24 mouse cellular contexts compared by ENCODE assay signal in the genomic region with DNA sequence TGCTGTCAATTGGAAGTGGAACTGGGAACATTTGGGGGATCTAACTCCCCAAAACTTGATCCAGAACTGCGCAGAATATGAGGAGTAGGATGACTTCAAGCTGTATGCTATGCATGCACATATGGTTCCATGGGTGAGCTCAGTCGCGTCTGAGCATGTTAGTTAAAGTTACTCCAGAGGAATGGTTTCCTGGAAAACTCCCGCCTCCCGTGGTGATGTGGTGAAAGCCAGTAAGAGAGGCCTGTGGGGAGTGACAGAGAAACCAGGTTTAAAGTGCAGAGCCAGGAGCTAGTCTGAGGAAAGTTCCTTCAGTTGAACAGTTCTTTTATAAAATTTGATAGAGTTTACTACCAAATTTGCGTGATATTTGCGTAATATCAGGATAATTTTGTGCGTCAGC.
DNase-seq lines count a peak whose midpoint lies in the region; ATAC-seq and TF ChIP-seq lines count a peak whose summit lies in the region.
"Had no signal": no experiment of that assay in that cellular context is flagged by ENCODE, and none has a peak within 500 bp of the region (broad histone marks: within the 10 kb centered on the region; RNA-seq: fewer than 3 reads in every experiment).

No protein-coding gene starts in this region.

- no peaks in the 10 kb centered on the region for H3K27me3 ChIP-seq in kidney, adult 2 months (replicated peaks; ENCODE audit: control insufficient read depth, insufficient read depth, low read length)
- H3K27me3 ChIP-seq in embryonic facial prominence, embryonic 14.5 days (replicated peaks; ENCODE audit: control insufficient read depth, insufficient read depth, low read length) = no peaks in the 10 kb centered on the region
- H3K27me3 ChIP-seq in limb, embryonic 12.5 days = no peaks in the 10 kb centered on the region
- no peaks in the 10 kb centered on the region for H3K27me3 ChIP-seq in midbrain, embryonic 13.5 days
- no peaks in the 10 kb centered on the region for H3K27me3 ChIP-seq in midbrain, embryonic 11.5 days (ENCODE audit: control insufficient read depth, insufficient read depth, low read length)
- no peaks in the 10 kb centered on the region; the same call in 1 of the 2 replicates for H3K27me3 ChIP-seq in midbrain, embryonic 15.5 days (replicated peaks)
- H3K27me3 ChIP-seq: CH12.LX; forebrain, embryonic 12.5 days; heart, embryonic 15.5 days; hindbrain, embryonic 13.5 days; Patski had no signal

- H3K9me3 ChIP-seq in embryonic facial prominence, embryonic 14.5 days (ENCODE audit: control insufficient read depth, low read length) = no peaks in the 10 kb centered on the region
- no peaks in the 10 kb centered on the region for H3K9me3 ChIP-seq in limb, embryonic 12.5 days
- H3K9me3 ChIP-seq in midbrain, embryonic 13.5 days = no peaks in the 10 kb centered on the region
- H3K9me3 ChIP-seq in midbrain, embryonic 11.5 days (ENCODE audit: control insufficient read depth, low read length) = no peaks in the 10 kb centered on the region
- H3K9me3 ChIP-seq in midbrain, embryonic 15.5 days = no peaks in the 10 kb centered on the region
- H3K9me3 ChIP-seq: forebrain, embryonic 12.5 days; heart, embryonic 10.5 days; heart, embryonic 15.5 days; hindbrain, embryonic 13.5 days had no signal

- no peak for TF ChIP-seq POLR2A in kidney, adult 2 months (IDR thresholded peaks at IDR 0.05; ENCODE audit: low read depth, low read length)

- peak; percentile 62 for DNase-seq in kidney, adult 2 months
- no peak for DNase-seq in kidney, adult 18-20 months
- peak; percentile 59 for DNase-seq in embryonic facial prominence, embryonic 14.5 days (ENCODE audit: low spot score)
- no peak for DNase-seq in midbrain, embryonic 11.5 days (ENCODE audit: low spot score, missing footprints)
- DNase-seq: adrenal gland, adult 2 months; adrenal gland, postnatal 25 days; cerebellum, adult 18-20 months; cerebellum, adult 9-11 months; cerebellum, postnatal 36 days; forebrain, postnatal 0 days; gastrocnemius, postnatal 36 days; heart, adult 18-20 months; heart, postnatal 14 days had no signal

- WGBS in kidney, adult 2 months = 72% methylated on average over 8 of the region's 8 CpGs
- 48% methylated on average over 8 of the region's 8 CpGs for whole genome bisulfite sequencing in embryonic facial prominence, embryonic 14.5 days
- 43% methylated on average over 8 of the region's 8 CpGs for WGBS in limb, embryonic 12.5 days
- WGBS in midbrain, embryonic 13.5 days = 84% methylated on average over 8 of the region's 8 CpGs
- WGBS in midbrain, embryonic 11.5 days = 76% methylated on average over 8 of the region's 8 CpGs
- 81% methylated on average over 8 of the region's 8 CpGs for WGBS in midbrain, embryonic 15.5 days

- no peak overlapping the region for H3K9ac ChIP-seq in embryonic facial prominence, embryonic 14.5 days (ENCODE audit: low read depth, low read length)
- no peak overlapping the region for H3K9ac ChIP-seq in limb, embryonic 12.5 days (replicated peaks)
- no peak overlapping the region for H3K9ac ChIP-seq in midbrain, embryonic 13.5 days (replicated peaks)
- H3K9ac ChIP-seq in midbrain, embryonic 11.5 days (ENCODE audit: low read length) = no peak overlapping the region
- no peak overlapping the region for H3K9ac ChIP-seq in midbrain, embryonic 15.5 days
- H3K9ac ChIP-seq: forebrain, embryonic 12.5 days; forebrain, postnatal 0 days; heart, embryonic 15.5 days; hindbrain, embryonic 13.5 days had no signal

- no peak overlapping the region for H3K4me2 ChIP-seq in embryonic facial prominence, embryonic 14.5 days (ENCODE audit: low read depth, low read length)
- no peak overlapping the region for H3K4me2 ChIP-seq in limb, embryonic 12.5 days
- no peak overlapping the region for H3K4me2 ChIP-seq in midbrain, embryonic 13.5 days (replicated peaks)
- no peak overlapping the region for H3K4me2 ChIP-seq in midbrain, embryonic 11.5 days
- H3K4me2 ChIP-seq in midbrain, embryonic 15.5 days = no peak overlapping the region
- H3K4me2 ChIP-seq: forebrain, embryonic 12.5 days; heart, embryonic 15.5 days; hindbrain, embryonic 13.5 days had no signal

- H3K4me3 ChIP-seq in kidney, adult 2 months (ENCODE audit: insufficient read depth, low read depth, low read length) = no peak overlapping the region
- H3K4me3 ChIP-seq in embryonic facial prominence, embryonic 14.5 days (ENCODE audit: low read depth, low read length) = no peak overlapping the region
- H3K4me3 ChIP-seq in limb, embryonic 12.5 days (replicated peaks) = no peak overlapping the region
- no peak overlapping the region for H3K4me3 ChIP-seq in midbrain, embryonic 13.5 days (replicated peaks)
- no peak overlapping the region for H3K4me3 ChIP-seq in midbrain, embryonic 11.5 days (ENCODE audit: low read depth, low read length)
- H3K4me3 ChIP-seq in midbrain, embryonic 15.5 days = no peak overlapping the region
- H3K4me3 ChIP-seq: forebrain, embryonic 12.5 days; heart, embryonic 10.5 days; heart, embryonic 15.5 days; hindbrain, embryonic 13.5 days had no signal

- no peak for ATAC-seq in embryonic facial prominence, embryonic 14.5 days (ENCODE audit: low read depth)
- no peak for ATAC-seq in limb, embryonic 12.5 days (ENCODE audit: insufficient number of reproducible peaks, insufficient read depth, low FRiP score, low TSS enrichment, low read depth)
- ATAC-seq in midbrain, embryonic 13.5 days = no peak
- no peak for ATAC-seq in midbrain, embryonic 11.5 days (ENCODE audit: low FRiP score)
- ATAC-seq in midbrain, embryonic 15.5 days (replicated peaks) = no peak
- ATAC-seq: activated CD4-positive, CD25-positive, alpha-beta regulatory T cell, adult 4 months; forebrain, postnatal 0 days; hindbrain, postnatal 0 days; Patski had no signal

- no peak for TF ChIP-seq CTCF in kidney, adult 2 months (conservative IDR thresholded peaks at IDR 0.05; ENCODE audit: insufficient read depth, insufficient read length, low read depth, low read length)

- H3K4me1 ChIP-seq in kidney, adult 2 months (ENCODE audit: control insufficient read depth, insufficient read depth, low read length) = peaks cover 11% of the 10 kb centered on the region; the same call in 1 of the 2 replicates
- peaks cover 40% of the 10 kb centered on the region for H3K4me1 ChIP-seq in embryonic facial prominence, embryonic 14.5 days (ENCODE audit: control insufficient read depth, insufficient read depth, low read length)
- H3K4me1 ChIP-seq in limb, embryonic 12.5 days (replicated peaks) = peaks cover 66% of the 10 kb centered on the region
- no peaks in the 10 kb centered on the region; the same call in 1 of the 2 replicates for H3K4me1 ChIP-seq in midbrain, embryonic 13.5 days (replicated peaks)
- no peaks in the 10 kb centered on the region for H3K4me1 ChIP-seq in midbrain, embryonic 11.5 days (ENCODE audit: control insufficient read depth, insufficient read depth, low read length)
- no peaks in the 10 kb centered on the region for H3K4me1 ChIP-seq in midbrain, embryonic 15.5 days

- no peak overlapping the region for H3K27ac ChIP-seq in kidney, adult 2 months (ENCODE audit: insufficient read depth, low read depth, low read length)
- 0 out of 2 replicates have a peak overlapping the region, but pooled peaks have one; percentile 30 for H3K27ac ChIP-seq in embryonic facial prominence, embryonic 14.5 days (replicated peaks; ENCODE audit: low read depth, low read length)
- H3K27ac ChIP-seq in limb, embryonic 12.5 days = peak overlapping the region; percentile 78
- H3K27ac ChIP-seq in midbrain, embryonic 13.5 days = no peak overlapping the region
- H3K27ac ChIP-seq in midbrain, embryonic 11.5 days (ENCODE audit: low read depth, low read length) = no peak overlapping the region
- no peak overlapping the region for H3K27ac ChIP-seq in midbrain, embryonic 15.5 days
- H3K27ac ChIP-seq: forebrain, embryonic 12.5 days; heart, embryonic 15.5 days; hindbrain, embryonic 13.5 days; hindbrain, postnatal 0 days had no signal

- no peaks in the 10 kb centered on the region for H3K36me3 ChIP-seq in kidney, adult 2 months (ENCODE audit: control insufficient read depth, insufficient read depth, low read length)
- no peaks in the 10 kb centered on the region for H3K36me3 ChIP-seq in embryonic facial prominence, embryonic 14.5 days (ENCODE audit: control insufficient read depth, insufficient read depth, low read length)
- no peaks in the 10 kb centered on the region for H3K36me3 ChIP-seq in limb, embryonic 12.5 days
- no peaks in the 10 kb centered on the region for H3K36me3 ChIP-seq in midbrain, embryonic 13.5 days
- no peaks in the 10 kb centered on the region for H3K36me3 ChIP-seq in midbrain, embryonic 11.5 days (ENCODE audit: control insufficient read depth, insufficient read depth, low read length)
- H3K36me3 ChIP-seq in midbrain, embryonic 15.5 days (replicated peaks) = no peaks in the 10 kb centered on the region
- H3K36me3 ChIP-seq: forebrain, embryonic 12.5 days; heart, embryonic 10.5 days; heart, embryonic 15.5 days; hindbrain, embryonic 13.5 days had no signal

Comparison
In these comparisons a context has a peak if more than half of its experiments do, and no peak if none do; other contexts are left out.
1. DNase-seq: peak in kidney, adult 2 months (single experiment) and embryonic facial prominence, embryonic 14.5 days (single experiment); none in kidney, adult 18-20 months (single experiment) and midbrain, embryonic 11.5 days (single experiment).
2. H3K27ac ChIP-seq: peak in embryonic facial prominence, embryonic 14.5 days (single experiment) and limb, embryonic 12.5 days (single experiment); none in kidney, adult 2 months (single experiment), midbrain, embryonic 13.5 days (single experiment), midbrain, embryonic 11.5 days (single experiment) and midbrain, embryonic 15.5 days (single experiment).